Mouse (Mus musculus) myocyte (in vitro differentiated cells): Measurements from ENCODE around the gene Scn3b. TPM values are rescaled to one million over a fixed set of nuclear protein-coding genes. Genes with fewer than 3 reads are reported as not detected.

Experiments used
- H3K27me3 ChIP-seq: one replicate; pipeline ENCODE4 v1.6.1; 2011; ENCODE audit not compliant: control insufficient read depth, insufficient read depth, insufficient read length
- H3K36me3 ChIP-seq: one replicate; pipeline ENCODE4 v1.6.1; 2011; ENCODE audit not compliant: control insufficient read depth, insufficient read depth
- H3K4me2 ChIP-seq: one replicate; pipeline ENCODE4 v1.6.1; 2011; ENCODE audit warnings: low read depth, control low read depth
- H3K4me3 ChIP-seq: one replicate; pipeline ENCODE4 v1.5.1; 2011; ENCODE audit warnings: mild to moderate bottlenecking, control low read depth, moderate library complexity
- H3K79me2 ChIP-seq: one replicate; pipeline ENCODE4 v1.6.1; 2011; ENCODE audit not compliant: control insufficient read depth, insufficient read depth
- H3ac ChIP-seq: one replicate; pipeline ENCODE4 v1.6.1; 2011; ENCODE audit not compliant: control insufficient read depth, insufficient read length
- CEBPB ChIP-seq: IDR thresholded peaks from 2 replicates; pipeline ENCODE4 v1.6.1; 2011; ENCODE audit warnings: mild to moderate bottlenecking, moderate library complexity; ENCODE audit not compliant: poor library complexity, insufficient read depth, severe bottlenecking
- E2F4 ChIP-seq: IDR thresholded peaks from one replicate; pipeline ENCODE4 v1.6.1; 2011; ENCODE audit warnings: mild to moderate bottlenecking, control low read depth, moderate library complexity; ENCODE audit not compliant: insufficient read depth
- MAX ChIP-seq: IDR thresholded peaks from one replicate; pipeline ENCODE4 v1.6.1; 2011; ENCODE audit warnings: low read depth, mild to moderate bottlenecking, control low read depth
- MYOD1 ChIP-seq, 3 experiments: IDR thresholded peaks; one replicate each; pipeline ENCODE4 v1.6.1; 2011; ENCODE audit warnings: control low read depth in 2 of 3, low read depth in 2 of 3, mild to moderate bottlenecking in 2 of 3, moderate library complexity in 1 of 3; ENCODE audit not compliant: insufficient read length in 2 of 3, control insufficient read depth in 1 of 3
- MYOG ChIP-seq, 3 experiments: IDR thresholded peaks; one replicate each; pipeline ENCODE4 v1.6.1; 2011; ENCODE audit warnings: control low read depth in 2 of 3, low read depth in 2 of 3, mild to moderate bottlenecking in 2 of 3; ENCODE audit not compliant: insufficient read length in 2 of 3, control insufficient read depth in 1 of 3, insufficient read depth in 1 of 3
- POLR2A ChIP-seq: IDR thresholded peaks from one replicate; pipeline ENCODE4 v1.6.1; 2011; ENCODE audit warnings: low read depth, mild to moderate bottlenecking, control low read depth, moderate library complexity; ENCODE audit not compliant: insufficient read length
- POLR2AphosphoS2 ChIP-seq: IDR thresholded peaks from one replicate; pipeline ENCODE4 v1.6.1; 2011; ENCODE audit warnings: low read depth, control low read depth; ENCODE audit not compliant: insufficient read length
- REST ChIP-seq: IDR thresholded peaks from one replicate; pipeline ENCODE4 v1.6.1; 2011; ENCODE audit warnings: mild to moderate bottlenecking, control low read depth, moderate library complexity; ENCODE audit not compliant: insufficient read depth, insufficient read length
- SRF ChIP-seq: IDR thresholded peaks from one replicate; pipeline ENCODE4 v1.6.1; 2011; ENCODE audit warnings: low read depth; ENCODE audit not compliant: control insufficient read depth, insufficient read length
- TCF12 ChIP-seq: IDR thresholded peaks from one replicate; pipeline ENCODE4 v1.6.1; 2011; ENCODE audit warnings: mild to moderate bottlenecking, control low read depth; ENCODE audit not compliant: poor library complexity, insufficient read depth, severe bottlenecking
- TCF3 ChIP-seq: IDR thresholded peaks from one replicate; pipeline ENCODE4 v1.6.1; 2011; ENCODE audit warnings: low read depth, control low read depth; ENCODE audit not compliant: insufficient read length
- USF1 ChIP-seq: IDR thresholded peaks from one replicate; pipeline ENCODE4 v1.6.1; 2011; ENCODE audit warnings: low read depth, mild to moderate bottlenecking, control low read depth, moderate library complexity
- polyA plus RNA-seq: library from polyadenylated mRNA; unstranded; fragments of >200 nt; fragmentation: generic; extraction: Trizol; gene quantifications from one replicate; pipeline ENCODE4 v1.2.1, GENCODE M21; 2012; ENCODE audit warnings: missing spikeins

Scn3b gene
- polyA plus RNA-seq, 1 experiment = 0.38 TPM

GRCm38 (mm10) chr9:40249106-40249505 lies 19.9 kb upstream of the Scn3b start:
- Histone ChIP-seq H3K4me3 (no peak overlapping the region), H3K4me2 (no peak overlapping the region), H3K27me3 (peaks cover 4% of the 10 kb centered on the region), H3K36me3 (no peaks in the 10 kb centered on the region), H3K79me2 (no peaks in the 10 kb centered on the region), H3ac (no peak overlapping the region)
- TF ChIP-seq SRF (no peak), CEBPB (no peak), USF1 (no peak), POLR2AphosphoS2 (no peak), REST (no peak), E2F4 (no peak), MYOD1 (IDR thresholded peaks at IDR 0.05; ENCODE audit: control insufficient read depth in 1 of 3, insufficient read length in 2 of 3, low read depth in 2 of 3) (no peak), TCF12 (no peak), POLR2A (no peak), MYOG (IDR thresholded peaks at IDR 0.05; ENCODE audit: control insufficient read depth in 1 of 3, insufficient read depth in 1 of 3, insufficient read length in 2 of 3, low read depth in 2 of 3) (no peak), TCF3 (no peak), MAX (no peak)

- H3ac ChIP-seq = no peak overlapping the region
- no peak for TF ChIP-seq POLR2A
- no peaks in the 10 kb centered on the region for H3K79me2 ChIP-seq
- H3K4me2 ChIP-seq = no peak overlapping the region
- H3K27me3 ChIP-seq = no peaks in the 10 kb centered on the region
- no peaks in the 10 kb centered on the region for H3K36me3 ChIP-seq
- no peak overlapping the region for H3K4me3 ChIP-seq
These were observed 16.6 kb upstream of the Scn3b start for GRCm38 (mm10) chr9:40252459-40252858.

- no peak overlapping the region for H3K4me2 ChIP-seq
- TF ChIP-seq POLR2AphosphoS2 = no peak
- TF ChIP-seq MAX = no peak
- TF ChIP-seq TCF12 = no peak
- no peak for TF ChIP-seq MYOG (IDR thresholded peaks at IDR 0.05; ENCODE audit: control insufficient read depth in 1 of 3, insufficient read depth in 1 of 3, insufficient read length in 2 of 3, low read depth in 2 of 3)
- TF ChIP-seq POLR2A = no peak
- TF ChIP-seq USF1 = no peak
- TF ChIP-seq SRF = no peak
- TF ChIP-seq REST = no peak
- TF ChIP-seq MYOD1 (IDR thresholded peaks at IDR 0.05; ENCODE audit: control insufficient read depth in 1 of 3, insufficient read length in 2 of 3, low read depth in 2 of 3) = no peak
- TF ChIP-seq TCF3 = no peak
- no peak for TF ChIP-seq E2F4
- no peak for TF ChIP-seq CEBPB
- H3K36me3 ChIP-seq = no peaks in the 10 kb centered on the region
- H3ac ChIP-seq = no peak overlapping the region
- H3K4me3 ChIP-seq = no peak overlapping the region
- H3K27me3 ChIP-seq = no peaks in the 10 kb centered on the region
- no peaks in the 10 kb centered on the region for H3K79me2 ChIP-seq
These were observed 5.1 kb upstream of the Scn3b start for GRCm38 (mm10) chr9:40263874-40264273.

GRCm38 (mm10) chr9:40268040-40268747 lies 823 bp upstream of the Scn3b start:
- H3ac ChIP-seq = no peak overlapping the region
- TF ChIP-seq TCF3 (no peak), SRF (no peak), USF1 (no peak), CEBPB (no peak), E2F4 (no peak), TCF12 (no peak), MAX (no peak), REST (no peak), POLR2AphosphoS2 (no peak), POLR2A (no peak), MYOG (IDR thresholded peaks at IDR 0.05; ENCODE audit: control insufficient read depth in 1 of 3, insufficient read depth in 1 of 3, insufficient read length in 2 of 3, low read depth in 2 of 3) (peak in 2 of 3 experiments; percentile 11 to 71), MYOD1 (IDR thresholded peaks at IDR 0.05; ENCODE audit: control insufficient read depth in 1 of 3, insufficient read length in 2 of 3, low read depth in 2 of 3) (peak in 2 of 3 experiments; percentile 4 to 43)
- H3K4me2 ChIP-seq = peak overlapping the region; percentile 18
- no peaks in the 10 kb centered on the region for H3K79me2 ChIP-seq
- H3K36me3 ChIP-seq = no peaks in the 10 kb centered on the region
- H3K4me3 ChIP-seq = no peak overlapping the region
- H3K27me3 ChIP-seq = no peaks in the 10 kb centered on the region

- peak overlapping the region; percentile 6 for H3K4me2 ChIP-seq
- H3K79me2 ChIP-seq = no peaks in the 10 kb centered on the region
- no peak overlapping the region for H3K4me3 ChIP-seq
- TF ChIP-seq E2F4 (no peak), MAX (no peak), TCF12 (no peak), CEBPB (no peak), SRF (no peak), POLR2AphosphoS2 (no peak), TCF3 (no peak), MYOD1 (IDR thresholded peaks at IDR 0.05; ENCODE audit: control insufficient read depth in 1 of 3, insufficient read length in 2 of 3, low read depth in 2 of 3) (no peak), REST (no peak), POLR2A (no peak), MYOG (IDR thresholded peaks at IDR 0.05; ENCODE audit: control insufficient read depth in 1 of 3, insufficient read depth in 1 of 3, insufficient read length in 2 of 3, low read depth in 2 of 3) (no peak), USF1 (no peak)
- no peak overlapping the region for H3ac ChIP-seq
- no peaks in the 10 kb centered on the region for H3K27me3 ChIP-seq
- no peaks in the 10 kb centered on the region for H3K36me3 ChIP-seq
These were observed 292 bp upstream of the Scn3b start for GRCm38 (mm10) chr9:40268748-40269102.
